Mouse (Mus musculus): ENCODE results near the gene Eno3.

GRCm38 (mm10) chr11:70689578-70689977, 32.6 kb downstream of the Eno3 start:
- TF ChIP-seq CTCF (conservative IDR thresholded peaks at IDR 0.05; ENCODE audit: low read length): no peak
- TF ChIP-seq POU5F1 (IDR thresholded peaks at IDR 0.05; ENCODE audit: borderline replicate concordance, low read length): no peak
- TF ChIP-seq NANOG (IDR thresholded peaks at IDR 0.05; ENCODE audit: borderline replicate concordance, low read length): no peak

Measured in E14TG2a.4 (cell line).